Mouse (Mus musculus) heart, embryonic 10.5 days (tissue): ENCODE measurements at regions not wholly inside any gene's neighbourhood (a gene's known extent, or its start where the extent isn't known, plus 50 kb on each side); places are given as distances from the start of the nearest gene placed in this dataset.
"Not testable (repeated sequence)": the region's sequence is repeated elsewhere in the genome, so short reads cannot be mapped to it uniquely, and the experiment has no call there.

ENCODE experiments used
- DNase-seq: peaks from one replicate; pipeline ENCODE4 v3.0.0-alpha.2; 2017; ENCODE audit warnings: low spot score
- H3K27ac ChIP-seq: fragments of 300-500 bp; sonication (generic); 2 replicates; pipeline ENCODE4 v1.5.1; 2016; ENCODE audit warnings: mild to moderate bottlenecking
- H3K27me3 ChIP-seq: fragments of 300-500 bp; sonication (generic); 2 replicates; pipeline ENCODE4 v1.6.1; 2016; ENCODE audit warnings: mild to moderate bottlenecking; ENCODE audit not compliant: poor library complexity, insufficient read depth, severe bottlenecking
- H3K36me3 ChIP-seq: fragments of 300-500 bp; sonication (generic); 2 replicates; pipeline ENCODE4 v1.6.1; 2016; ENCODE audit warnings: mild to moderate bottlenecking, moderate library complexity
- H3K4me1 ChIP-seq: fragments of 300-500 bp; sonication (generic); 2 replicates; pipeline ENCODE4 v1.6.1; 2016; ENCODE audit warnings: mild to moderate bottlenecking
- H3K4me3 ChIP-seq: fragments of 300-500 bp; sonication (generic); 2 replicates; pipeline ENCODE4 v1.5.1; 2016; ENCODE audit warnings: mild to moderate bottlenecking, moderate library complexity
- H3K9me3 ChIP-seq: fragments of 300-500 bp; sonication (generic); 2 replicates; pipeline ENCODE4 v1.6.1; 2016; ENCODE audit warnings: mild to moderate bottlenecking, moderate library complexity
- WGBS: fragments of 180-500 bp; shearing (Covaris S2); methylation state at CpG from one replicate; pipeline ENCODE4 v1.1.7; 2016; 5-methylcytosine and 5-hydroxymethylcytosine counted together

GRCm38 (mm10) chr8:19588715-19589114 lies 93.8 kb downstream of the Defb7 start:
- Histone ChIP-seq H3K27me3 (no peaks in the 10 kb centered on the region), H3K36me3 (no peaks in the 10 kb centered on the region), H3K27ac (no peak overlapping the region), H3K4me3 (no peak overlapping the region), H3K4me1 (no peaks in the 10 kb centered on the region), H3K9me3 (0 out of 2 replicates have a peak, but pooled peaks cover 5% of the 10 kb centered on the region)
- 65% methylated on average over 5 of the region's 5 CpGs for WGBS
- no peak for DNase-seq

- not testable (repeated sequence) for H3K27ac ChIP-seq, H3K9me3 ChIP-seq, H3K4me1 ChIP-seq, H3K4me3 ChIP-seq, H3K36me3 ChIP-seq, DNase-seq, H3K27me3 ChIP-seq
- 73% methylated on average over 4 of the region's 4 CpGs for WGBS
Observed at GRCm38 (mm10) chr8:19601542-19601941, 106.6 kb downstream of the Defb7 start.

- Histone ChIP-seq H3K36me3 (no peaks in the 10 kb centered on the region), H3K4me1 (no peaks in the 10 kb centered on the region), H3K4me3 (no peak overlapping the region), H3K9me3 (0 out of 2 replicates have a peak, but pooled peaks cover 4% of the 10 kb centered on the region), H3K27ac (no peak overlapping the region), H3K27me3 (no peaks in the 10 kb centered on the region)
- DNase-seq = peak; percentile 16
- WGBS = 75% methylated on average over 5 of the region's 5 CpGs
Observed at GRCm38 (mm10) chr8:19606586-19606985, 111.7 kb downstream of the Defb7 start.

- Histone ChIP-seq H3K9me3 (peaks cover 5% of the 10 kb centered on the region; the same call in 1 of the 2 replicates), H3K27ac (no peak overlapping the region), H3K36me3 (no peaks in the 10 kb centered on the region), H3K27me3 (no peaks in the 10 kb centered on the region), H3K4me3 (no peak overlapping the region), H3K4me1 (no peaks in the 10 kb centered on the region)
- no peak for DNase-seq
- WGBS = 82% methylated on average over 8 of the region's 8 CpGs
Observed at GRCm38 (mm10) chr8:19627514-19627913, 101.9 kb upstream of the 4930467E23Rik start.

GRCm38 (mm10) chr8:19648591-19648990 lies 80.8 kb upstream of the 4930467E23Rik start:
- H3K4me3 ChIP-seq, H3K4me1 ChIP-seq, H3K9me3 ChIP-seq, H3K27me3 ChIP-seq, DNase-seq, H3K36me3 ChIP-seq, H3K27ac ChIP-seq: not testable (repeated sequence)
- 96% methylated on average over 1 of the region's 1 CpGs for WGBS
